Mouse (Mus musculus): ENCODE data around the gene Scly. TPM values are rescaled to one million over a fixed set of nuclear protein-coding genes. Genes with fewer than 3 reads are reported as not detected.

Gene Scly
- polyA plus RNA-seq, 1 experiment from 2014 or later = 15.0 TPM

- H3K4me2 ChIP-seq (ENCODE audit: low read length) = no peak overlapping the region
- no peak for ATAC-seq
Observed at GRCm38 (mm10) chr1:91295544-91295943, 2.6 kb upstream of the Scly start.

DNA sequence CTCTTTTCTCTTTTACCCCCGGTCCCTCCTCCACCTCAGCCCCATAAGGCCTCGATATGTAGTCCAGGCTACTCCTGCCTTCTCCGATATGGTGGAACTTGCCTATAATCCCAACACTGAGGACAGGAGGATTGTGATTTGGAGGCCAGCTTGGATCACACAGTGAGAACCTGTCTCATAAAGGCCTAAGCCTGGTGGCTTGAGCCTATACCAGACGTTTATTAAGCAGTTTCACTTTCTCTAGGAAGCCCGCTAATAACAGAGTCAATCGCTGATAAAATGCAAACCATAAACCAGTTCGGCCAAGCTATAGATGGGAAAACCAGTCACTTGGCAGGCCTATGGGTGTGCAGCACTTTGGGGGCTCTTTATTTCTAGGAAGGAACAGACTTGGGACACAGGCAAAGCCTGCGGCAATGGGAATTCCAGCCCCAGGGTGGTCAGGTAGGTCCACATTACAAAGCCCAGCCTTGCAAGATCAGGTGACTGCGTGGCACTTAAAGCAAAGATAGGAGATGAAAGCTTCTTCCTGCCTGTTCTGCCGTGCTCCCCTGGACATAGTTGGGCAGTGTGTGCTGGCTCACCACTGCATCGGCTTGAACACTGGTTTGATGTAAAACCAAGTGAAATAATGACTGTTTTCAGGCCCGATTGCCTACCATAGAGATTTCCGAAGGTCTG, 1.0 kb downstream of the Scly start:
- peaks cover 4% of the 10 kb centered on the region for H3K4me1 ChIP-seq (ENCODE audit: control insufficient read depth, insufficient read depth, low read depth, low read length)
- no peaks in the 10 kb centered on the region for H3K36me3 ChIP-seq (ENCODE audit: control insufficient read depth, insufficient read depth, low read length)
- peak overlapping the region; percentile 81 for H3K4me2 ChIP-seq (ENCODE audit: low read length)
- H3K9ac ChIP-seq (ENCODE audit: low read depth, low read length) = peak overlapping the region; percentile 81
- WGBS = 88% methylated on average over 13 of the region's 13 CpGs
- no peaks in the 10 kb centered on the region for H3K27me3 ChIP-seq (replicated peaks; ENCODE audit: control insufficient read depth, insufficient read depth, low read length)
- no peak overlapping the region for H3K27ac ChIP-seq (ENCODE audit: low read depth, low read length)
- ATAC-seq = no peak
- no peaks in the 10 kb centered on the region for H3K9me3 ChIP-seq (ENCODE audit: control insufficient read depth, low read length)
- peak overlapping the region; percentile 81 for H3K4me3 ChIP-seq (ENCODE audit: low read length)

More at GRCm38 (mm10) chr1:91295544-91295943, 2.6 kb upstream of the Scly start:
- Histone ChIP-seq H3K4me3 (ENCODE audit: low read length) (no peak overlapping the region), H3K4me1 (ENCODE audit: control insufficient read depth, insufficient read depth, low read depth, low read length) (peaks cover 4% of the 10 kb centered on the region), H3K27ac (ENCODE audit: low read depth, low read length) (no peak overlapping the region), H3K27me3 (replicated peaks; ENCODE audit: control insufficient read depth, insufficient read depth, low read length) (no peaks in the 10 kb centered on the region), H3K9me3 (ENCODE audit: control insufficient read depth, low read length) (no peaks in the 10 kb centered on the region), H3K9ac (ENCODE audit: low read depth, low read length) (no peak overlapping the region), H3K36me3 (ENCODE audit: control insufficient read depth, insufficient read depth, low read length) (no peaks in the 10 kb centered on the region)
- 94% methylated on average over 6 of the region's 6 CpGs for WGBS

GRCm38 (mm10) chr1:91299707-91300426, 1.7 kb downstream of the Scly start:
- Histone ChIP-seq H3K9me3 (ENCODE audit: control insufficient read depth, low read length) (no peaks in the 10 kb centered on the region), H3K9ac (ENCODE audit: low read depth, low read length) (no peak overlapping the region), H3K4me1 (ENCODE audit: control insufficient read depth, insufficient read depth, low read depth, low read length) (peaks cover 4% of the 10 kb centered on the region), H3K27ac (ENCODE audit: low read depth, low read length) (no peak overlapping the region), H3K4me3 (ENCODE audit: low read length) (no peak overlapping the region), H3K4me2 (ENCODE audit: low read length) (no peak overlapping the region), H3K36me3 (ENCODE audit: control insufficient read depth, insufficient read depth, low read length) (no peaks in the 10 kb centered on the region), H3K27me3 (replicated peaks; ENCODE audit: control insufficient read depth, insufficient read depth, low read length) (no peaks in the 10 kb centered on the region)
- ATAC-seq = no peak
- WGBS = 60% methylated on average over 5 of the region's 5 CpGs

DNA sequence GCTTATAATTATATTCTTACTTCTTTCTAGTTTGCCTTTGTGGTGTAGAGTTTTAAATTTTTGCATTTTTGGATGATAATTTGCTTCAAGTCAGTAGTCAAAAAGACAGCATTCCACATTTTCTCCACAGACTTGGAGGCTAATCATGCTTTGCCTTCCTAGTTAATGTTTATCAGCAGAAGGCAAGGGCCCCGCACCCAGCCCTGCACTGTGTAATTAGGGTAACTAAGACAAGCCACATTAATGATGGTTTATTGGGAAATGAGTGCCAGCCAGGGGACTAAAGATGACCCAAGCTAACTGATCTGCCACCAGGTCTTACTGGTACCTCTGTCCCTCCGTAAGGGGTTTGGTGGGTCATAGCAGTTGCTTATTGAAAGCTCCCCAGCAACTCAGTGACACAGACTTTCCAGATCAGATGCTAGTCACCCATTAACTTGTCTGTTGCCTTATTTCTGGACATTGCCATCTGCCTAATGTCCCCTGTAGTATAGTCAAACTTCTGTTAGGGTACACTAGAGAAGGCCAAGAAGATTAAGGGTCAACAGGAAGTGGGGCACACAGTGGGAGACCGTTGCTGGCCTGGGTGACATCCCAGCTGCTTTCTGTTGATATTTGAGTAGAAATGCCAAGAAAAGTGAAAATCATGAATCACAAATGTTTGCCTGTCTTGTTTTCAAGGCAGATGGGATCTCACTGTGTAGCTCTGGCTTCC, 3.2 kb downstream of the Scly start:
- H3K9me3 ChIP-seq (ENCODE audit: control insufficient read depth, low read length) = no peaks in the 10 kb centered on the region
- H3K4me2 ChIP-seq (ENCODE audit: low read length) = no peak overlapping the region
- H3K4me3 ChIP-seq (ENCODE audit: low read length) = no peak overlapping the region
- H3K4me1 ChIP-seq (ENCODE audit: control insufficient read depth, insufficient read depth, low read depth, low read length) = peaks cover 4% of the 10 kb centered on the region
- no peak overlapping the region for H3K27ac ChIP-seq (ENCODE audit: low read depth, low read length)
- no peaks in the 10 kb centered on the region for H3K27me3 ChIP-seq (replicated peaks; ENCODE audit: control insufficient read depth, insufficient read depth, low read length)
- ATAC-seq = no peak
- 0 out of 2 replicates have a peak, but pooled peaks cover 2% of the 10 kb centered on the region for H3K36me3 ChIP-seq (ENCODE audit: control insufficient read depth, insufficient read depth, low read length)
- H3K9ac ChIP-seq (ENCODE audit: low read depth, low read length) = no peak overlapping the region
- 78% methylated on average over 3 of the region's 3 CpGs for WGBS

DNA sequence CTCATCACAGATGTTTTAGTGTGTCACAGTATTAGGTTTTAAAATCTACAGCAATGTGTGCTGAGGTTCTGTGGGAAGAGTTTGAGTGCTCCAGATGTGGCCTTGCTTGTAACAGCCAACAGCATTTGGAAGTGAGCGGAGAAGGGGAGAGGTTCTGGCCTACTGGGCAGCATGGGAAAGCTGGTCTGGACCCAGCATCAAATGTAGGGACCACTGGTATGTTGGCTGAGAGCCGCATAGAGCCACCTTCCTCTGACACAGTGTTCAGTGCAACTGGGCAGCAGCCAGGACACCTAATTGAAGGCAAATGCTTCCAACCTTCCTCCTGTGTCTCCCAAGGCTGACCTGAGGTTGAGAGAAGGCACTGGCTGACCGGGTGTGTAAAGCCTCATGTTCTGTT, 3.9 kb downstream of the Scly start:
- Histone ChIP-seq H3K4me3 (ENCODE audit: low read length) (no peak overlapping the region), H3K4me2 (ENCODE audit: low read length) (no peak overlapping the region), H3K27ac (ENCODE audit: low read depth, low read length) (no peak overlapping the region), H3K36me3 (ENCODE audit: control insufficient read depth, insufficient read depth, low read length) (0 out of 2 replicates have a peak, but pooled peaks cover 2% of the 10 kb centered on the region), H3K4me1 (ENCODE audit: control insufficient read depth, insufficient read depth, low read depth, low read length) (peaks cover 4% of the 10 kb centered on the region), H3K9me3 (ENCODE audit: control insufficient read depth, low read length) (no peaks in the 10 kb centered on the region), H3K27me3 (replicated peaks; ENCODE audit: control insufficient read depth, insufficient read depth, low read length) (no peaks in the 10 kb centered on the region), H3K9ac (ENCODE audit: low read depth, low read length) (no peak overlapping the region)
- 95% methylated on average over 3 of the region's 3 CpGs for WGBS
- no peak for ATAC-seq

DNA sequence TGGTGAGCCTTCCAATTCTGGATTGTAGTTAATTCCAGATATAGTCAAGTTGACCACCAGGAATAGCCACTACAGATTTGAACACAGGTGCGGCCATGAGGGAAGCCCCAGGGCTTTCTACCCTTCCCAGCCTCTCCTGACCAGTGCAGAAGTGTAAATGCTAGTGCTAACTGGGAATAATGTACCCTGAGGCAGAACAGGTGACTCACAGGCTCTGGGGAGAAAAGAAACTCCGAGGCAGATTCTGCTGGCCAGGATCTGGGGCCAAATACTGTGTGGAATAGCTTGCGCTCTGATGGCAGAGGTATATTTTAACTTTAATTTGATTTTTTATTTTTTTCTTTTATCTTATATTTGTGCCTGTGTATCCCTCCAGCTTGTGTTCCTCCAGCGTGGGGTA, 6.5 kb downstream of the Scly start:
- 95% methylated on average over 4 of the region's 4 CpGs for WGBS
- Histone ChIP-seq H3K9me3 (ENCODE audit: control insufficient read depth, low read length) (no peaks in the 10 kb centered on the region), H3K4me1 (ENCODE audit: control insufficient read depth, insufficient read depth, low read depth, low read length) (no peaks in the 10 kb centered on the region), H3K4me2 (ENCODE audit: low read length) (no peak overlapping the region), H3K27me3 (replicated peaks; ENCODE audit: control insufficient read depth, insufficient read depth, low read length) (no peaks in the 10 kb centered on the region), H3K27ac (ENCODE audit: low read depth, low read length) (no peak overlapping the region), H3K4me3 (ENCODE audit: low read length) (no peak overlapping the region), H3K9ac (ENCODE audit: low read depth, low read length) (no peak overlapping the region), H3K36me3 (ENCODE audit: control insufficient read depth, insufficient read depth, low read length) (peaks cover 13% of the 10 kb centered on the region)
- no peak for ATAC-seq

DNA sequence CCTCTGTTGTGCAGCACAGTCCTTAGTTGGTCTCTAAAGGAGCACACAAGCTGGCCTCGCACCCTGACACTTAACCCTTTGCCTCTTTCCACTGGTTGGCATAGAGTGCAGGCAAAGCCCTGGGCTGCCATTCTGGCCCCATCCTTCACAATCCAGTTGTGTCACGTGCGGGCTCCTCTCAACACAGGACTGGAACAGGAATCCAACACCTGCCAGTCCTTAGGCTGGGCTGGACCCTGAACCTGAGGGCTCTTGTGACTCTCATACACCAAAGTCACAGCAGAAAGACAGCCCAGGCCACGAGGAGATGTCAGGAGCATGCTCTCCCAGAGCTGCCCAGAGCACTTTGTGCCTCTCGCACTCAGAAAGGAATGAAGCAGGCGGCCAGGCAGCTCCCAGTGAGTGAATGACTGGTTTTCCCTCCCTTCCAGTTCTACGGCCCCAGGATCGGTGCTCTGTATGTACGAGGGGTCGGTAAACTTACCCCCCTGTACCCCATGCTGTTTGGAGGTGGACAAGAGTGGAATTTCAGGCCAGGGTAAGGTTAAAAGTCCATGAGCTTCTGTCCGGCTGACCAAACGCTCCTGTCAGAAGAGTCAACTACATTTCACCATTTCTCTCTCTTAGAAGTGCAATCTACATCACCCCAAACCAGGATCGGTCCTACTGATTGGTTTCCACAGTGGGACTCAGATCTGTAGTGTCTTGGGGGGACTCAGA, 11.4 kb downstream of the Scly start:
- Histone ChIP-seq H3K9me3 (ENCODE audit: control insufficient read depth, low read length) (no peaks in the 10 kb centered on the region), H3K27me3 (replicated peaks; ENCODE audit: control insufficient read depth, insufficient read depth, low read length) (no peaks in the 10 kb centered on the region), H3K4me2 (ENCODE audit: low read length) (no peak overlapping the region), H3K27ac (ENCODE audit: low read depth, low read length) (no peak overlapping the region), H3K9ac (ENCODE audit: low read depth, low read length) (no peak overlapping the region), H3K36me3 (ENCODE audit: control insufficient read depth, insufficient read depth, low read length) (peaks cover 18% of the 10 kb centered on the region), H3K4me3 (ENCODE audit: low read length) (no peak overlapping the region), H3K4me1 (ENCODE audit: control insufficient read depth, insufficient read depth, low read depth, low read length) (no peaks in the 10 kb centered on the region)
- WGBS = 96% methylated on average over 13 of the region's 13 CpGs
- no peak for ATAC-seq

DNA sequence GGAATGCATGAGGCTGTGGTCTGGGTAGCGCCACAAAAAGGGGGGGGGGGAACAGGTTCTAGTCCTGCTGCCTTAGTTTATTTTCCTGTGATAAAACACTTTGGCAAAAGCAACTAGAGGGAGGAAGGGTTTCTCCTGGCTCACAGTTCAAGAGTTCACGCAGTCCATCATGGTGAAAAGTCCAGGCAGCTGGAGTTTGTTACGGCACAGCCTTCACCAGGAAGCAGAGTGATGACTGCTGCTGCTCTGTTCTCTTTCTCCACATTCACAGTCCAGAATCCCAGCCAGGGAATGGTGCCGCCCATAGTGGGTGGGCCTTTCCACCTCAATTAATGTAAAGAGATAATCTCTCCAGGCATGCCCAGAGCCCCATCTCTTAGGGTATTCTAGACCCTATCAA, 14.1 kb downstream of the Scly start:
- Histone ChIP-seq H3K4me1 (ENCODE audit: control insufficient read depth, insufficient read depth, low read depth, low read length) (no peaks in the 10 kb centered on the region), H3K9me3 (ENCODE audit: control insufficient read depth, low read length) (no peaks in the 10 kb centered on the region), H3K9ac (ENCODE audit: low read depth, low read length) (no peak overlapping the region), H3K4me3 (ENCODE audit: low read length) (no peak overlapping the region), H3K27ac (ENCODE audit: low read depth, low read length) (no peak overlapping the region), H3K36me3 (ENCODE audit: control insufficient read depth, insufficient read depth, low read length) (peaks cover 16% of the 10 kb centered on the region), H3K27me3 (replicated peaks; ENCODE audit: control insufficient read depth, insufficient read depth, low read length) (no peaks in the 10 kb centered on the region), H3K4me2 (ENCODE audit: low read length) (no peak overlapping the region)
- ATAC-seq = no peak
- 98% methylated on average over 4 of the region's 4 CpGs for WGBS

DNA sequence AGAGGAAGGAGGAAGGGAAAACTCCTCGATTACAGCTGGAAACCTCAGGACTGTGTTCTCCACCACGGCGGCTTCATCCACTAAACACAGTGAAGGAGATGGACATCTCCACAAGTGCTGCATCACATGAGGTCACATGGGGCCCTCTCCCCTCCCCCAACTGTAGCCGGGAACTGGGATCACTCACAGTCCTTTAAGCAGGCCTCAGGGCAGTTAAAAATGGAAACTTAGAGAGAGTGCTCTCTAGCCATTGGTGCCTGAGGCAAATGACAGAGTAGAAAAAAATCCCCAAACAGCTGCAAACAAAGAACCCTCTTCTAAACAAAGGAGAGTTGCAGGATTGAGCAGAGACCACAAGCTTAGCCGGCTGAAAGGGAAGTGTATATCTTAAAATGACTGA, 15.1 kb downstream of the Scly start:
- Histone ChIP-seq H3K27me3 (replicated peaks; ENCODE audit: control insufficient read depth, insufficient read depth, low read length) (no peaks in the 10 kb centered on the region), H3K27ac (ENCODE audit: low read depth, low read length) (no peak overlapping the region), H3K9me3 (ENCODE audit: control insufficient read depth, low read length) (no peaks in the 10 kb centered on the region), H3K4me3 (ENCODE audit: low read length) (no peak overlapping the region), H3K36me3 (ENCODE audit: control insufficient read depth, insufficient read depth, low read length) (peaks cover 16% of the 10 kb centered on the region), H3K9ac (ENCODE audit: low read depth, low read length) (no peak overlapping the region), H3K4me1 (ENCODE audit: control insufficient read depth, insufficient read depth, low read depth, low read length) (no peaks in the 10 kb centered on the region), H3K4me2 (ENCODE audit: low read length) (no peak overlapping the region)
- no peak for ATAC-seq
- 43% methylated on average over 5 of the region's 5 CpGs for WGBS

Measured in hindbrain, embryonic 16.5 days (tissue).